Mouse (Mus musculus): ENCODE data around the gene Afap1. TPM values are rescaled to one million over a fixed set of nuclear protein-coding genes. Genes with fewer than 3 reads are reported as not detected.
A peak's percentile ranks its signal among the peaks of the same experiment; 100 is the strongest.

Afap1 gene
- polyA plus RNA-seq, 1 experiment from 2014 or later = 25.6 TPM

DNA sequence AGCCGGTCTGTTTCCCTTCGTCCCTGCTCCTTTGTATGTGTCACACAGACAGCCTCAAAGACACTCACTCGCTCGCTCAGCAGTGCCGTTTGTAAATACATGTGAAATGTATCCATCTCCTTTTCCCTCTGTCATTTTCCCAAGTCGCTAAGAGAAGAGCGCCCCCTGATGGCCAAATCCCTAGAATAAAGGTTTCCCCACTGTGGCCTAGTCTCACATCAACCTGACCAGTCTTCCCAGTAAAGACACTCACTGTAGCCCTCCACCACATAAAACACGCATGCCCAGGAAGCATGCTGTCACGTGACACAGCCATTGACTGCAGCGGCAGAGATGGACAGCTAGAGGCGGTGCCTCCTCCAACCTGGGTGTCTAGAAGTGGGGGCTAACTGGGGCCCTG lies 8.9 kb upstream of the Afap1 start:
- H3K9me3 ChIP-seq = no peaks in the 10 kb centered on the region
- no peaks in the 10 kb centered on the region for H3K4me1 ChIP-seq
- 39% methylated on average over 11 of the region's 11 CpGs for WGBS
- no peak overlapping the region for H3K4me3 ChIP-seq
- H3K4me2 ChIP-seq (replicated peaks) = no peak overlapping the region
- H3K36me3 ChIP-seq = no peaks in the 10 kb centered on the region
- H3K9ac ChIP-seq = no peak overlapping the region
- ATAC-seq (ENCODE audit: insufficient number of reproducible peaks, insufficient read depth, low FRiP score, low TSS enrichment) = no peak
- no peaks in the 10 kb centered on the region for H3K27me3 ChIP-seq
- no peak overlapping the region for H3K27ac ChIP-seq

- Histone ChIP-seq H3K27me3 (no peaks in the 10 kb centered on the region), H3K4me3 (no peak overlapping the region), H3K9me3 (no peaks in the 10 kb centered on the region), H3K4me1 (no peaks in the 10 kb centered on the region), H3K36me3 (no peaks in the 10 kb centered on the region), H3K9ac (no peak overlapping the region), H3K27ac (no peak overlapping the region), H3K4me2 (replicated peaks) (no peak overlapping the region)
- no peak for ATAC-seq (ENCODE audit: insufficient number of reproducible peaks, insufficient read depth, low FRiP score, low TSS enrichment)
- 81% methylated on average over 5 of the region's 5 CpGs for WGBS
Observed at GRCm38 (mm10) chr5:35884689-35885088, 8.4 kb upstream of the Afap1 start.

DNA sequence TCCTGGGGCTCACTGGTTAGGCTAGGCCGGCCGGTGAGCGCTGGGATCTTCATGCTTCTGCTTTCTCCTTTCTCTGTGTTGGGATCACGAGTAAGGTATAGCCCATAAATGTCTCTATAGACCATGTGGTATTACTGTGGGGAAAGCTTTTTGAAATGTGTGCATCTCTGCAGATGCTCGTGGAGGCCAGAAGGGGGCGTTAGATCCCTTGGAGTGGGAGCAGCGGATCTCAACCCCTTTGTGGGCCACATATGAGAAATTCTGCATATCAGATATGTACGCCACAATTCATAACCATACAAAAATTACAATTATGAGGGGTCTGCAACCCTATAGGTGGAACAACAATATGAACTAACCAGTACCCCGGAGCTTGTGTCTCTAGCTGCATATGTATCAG lies 4.2 kb upstream of the Afap1 start:
- ATAC-seq (ENCODE audit: insufficient number of reproducible peaks, insufficient read depth, low FRiP score, low TSS enrichment) = no peak

GRCm38 (mm10) chr5:35889641-35890040 lies 3.5 kb upstream of the Afap1 start:
- no peak overlapping the region for H3K4me2 ChIP-seq (replicated peaks)
- H3K36me3 ChIP-seq = no peaks in the 10 kb centered on the region
- no peak overlapping the region for H3K9ac ChIP-seq
- no peak overlapping the region for H3K4me3 ChIP-seq
- H3K4me1 ChIP-seq = peaks cover 3% of the 10 kb centered on the region; the same call in 1 of the 2 replicates
- no peak overlapping the region for H3K27ac ChIP-seq
- H3K9me3 ChIP-seq = no peaks in the 10 kb centered on the region
- no peaks in the 10 kb centered on the region for H3K27me3 ChIP-seq
- ATAC-seq (ENCODE audit: insufficient number of reproducible peaks, insufficient read depth, low FRiP score, low TSS enrichment) = no peak
- 41% methylated on average over 2 of the region's 2 CpGs for WGBS

More for the DNA sequence above, 4.2 kb upstream of the Afap1 start:
- H3K9ac ChIP-seq = no peak overlapping the region
- no peak overlapping the region for H3K4me2 ChIP-seq (replicated peaks)
- no peak overlapping the region for H3K27ac ChIP-seq
- no peak overlapping the region for H3K4me3 ChIP-seq
- no peaks in the 10 kb centered on the region for H3K9me3 ChIP-seq
- WGBS = 51% methylated on average over 9 of the region's 9 CpGs
- no peaks in the 10 kb centered on the region for H3K36me3 ChIP-seq
- H3K27me3 ChIP-seq = no peaks in the 10 kb centered on the region
- no peaks in the 10 kb centered on the region for H3K4me1 ChIP-seq

DNA sequence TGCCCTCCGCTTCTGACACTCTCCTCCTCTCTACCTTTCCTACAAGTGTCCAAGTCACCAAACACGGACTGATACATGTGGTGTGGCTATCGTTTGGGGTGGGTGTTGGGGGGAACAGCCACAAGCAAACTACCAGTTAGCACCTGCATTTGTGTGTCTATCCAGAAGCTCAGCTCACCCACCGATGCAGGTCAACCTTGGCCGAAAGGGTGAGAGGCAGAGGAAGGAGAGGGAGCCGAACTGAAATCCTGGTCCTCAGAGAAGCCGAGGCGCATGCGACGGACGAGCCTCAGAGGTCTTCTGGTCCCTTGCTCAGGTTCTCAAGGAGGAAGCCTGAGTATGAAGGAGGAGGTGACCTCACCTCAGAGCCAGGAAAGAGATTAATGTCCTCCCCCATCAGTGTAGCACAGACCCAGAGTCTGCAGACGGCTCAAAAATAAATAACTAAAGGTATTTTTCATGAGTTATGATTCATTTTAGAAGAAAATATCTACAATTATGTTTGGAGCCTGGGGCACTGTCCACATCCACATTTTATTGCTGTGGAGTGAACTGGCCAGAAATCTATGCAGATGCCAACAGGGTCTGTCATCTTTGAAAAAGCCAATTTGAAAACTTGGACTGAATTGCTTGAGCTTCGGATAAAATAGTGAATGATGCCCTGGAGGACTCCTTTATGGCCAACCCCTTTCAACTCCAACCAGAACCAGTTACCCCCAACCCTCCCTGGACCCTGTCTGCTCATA lies 2.0 kb upstream of the Afap1 start:
- WGBS = 93% methylated on average over 13 of the region's 13 CpGs
- Histone ChIP-seq H3K4me1 (peaks cover 8% of the 10 kb centered on the region), H3K27me3 (no peaks in the 10 kb centered on the region), H3K4me3 (no peak overlapping the region), H3K27ac (no peak overlapping the region), H3K36me3 (no peaks in the 10 kb centered on the region), H3K4me2 (replicated peaks) (no peak overlapping the region), H3K9me3 (no peaks in the 10 kb centered on the region), H3K9ac (no peak overlapping the region)
- ATAC-seq (ENCODE audit: insufficient number of reproducible peaks, insufficient read depth, low FRiP score, low TSS enrichment) = no peak

DNA sequence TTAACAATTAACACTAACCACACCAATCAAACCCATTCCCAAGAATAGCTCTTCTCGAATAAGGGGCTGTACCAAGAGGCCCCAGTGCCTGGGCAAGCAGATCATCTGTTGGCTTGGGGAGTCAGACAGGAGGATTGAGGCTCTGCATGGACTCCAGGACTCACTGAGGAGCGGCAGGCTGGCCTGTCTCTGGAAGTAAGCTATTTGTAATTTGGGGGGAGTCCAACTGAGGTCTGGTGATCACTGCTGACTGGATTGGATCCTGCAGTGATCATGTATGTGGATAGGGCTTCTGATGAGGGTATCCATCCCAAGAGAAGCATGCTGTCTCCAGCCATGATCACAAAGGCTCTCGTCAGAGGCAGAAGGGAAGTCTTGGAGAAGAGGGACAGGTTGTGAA lies 756 bp upstream of the Afap1 start:
- WGBS = 85% methylated on average over 3 of the region's 3 CpGs
- Histone ChIP-seq H3K4me1 (peaks cover 14% of the 10 kb centered on the region), H3K4me2 (replicated peaks) (peak overlapping the region; percentile 89; the same call in 1 of the 2 replicates), H3K9ac (no peak overlapping the region), H3K27ac (no peak overlapping the region), H3K9me3 (no peaks in the 10 kb centered on the region), H3K27me3 (no peaks in the 10 kb centered on the region), H3K36me3 (no peaks in the 10 kb centered on the region), H3K4me3 (no peak overlapping the region; the same call in 1 of the 2 replicates)
- no peak for ATAC-seq (ENCODE audit: insufficient number of reproducible peaks, insufficient read depth, low FRiP score, low TSS enrichment)

DNA sequence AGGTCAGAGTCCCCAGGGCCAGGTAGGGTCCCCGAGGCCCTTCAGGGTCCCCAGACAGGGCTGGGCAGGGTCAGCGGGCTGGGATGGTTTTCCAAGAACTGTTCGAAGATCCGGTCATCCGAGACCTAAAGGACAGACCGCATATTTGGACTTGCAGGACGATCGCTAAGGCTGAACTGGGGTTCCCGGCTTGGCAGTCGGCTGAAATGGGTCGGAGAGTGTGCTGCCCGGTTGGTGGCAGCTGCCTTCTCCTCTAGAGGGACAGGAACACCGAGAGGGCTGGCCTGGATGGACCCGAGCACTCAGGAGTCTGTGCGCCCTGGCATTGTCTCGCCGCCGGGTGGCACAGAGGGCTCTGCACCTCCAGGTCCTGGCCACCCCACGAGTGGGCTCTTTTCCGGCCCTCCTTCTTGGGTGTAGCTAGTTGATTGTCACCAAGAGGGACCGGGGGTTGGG lies 714 bp downstream of the Afap1 start:
- H3K36me3 ChIP-seq = no peaks in the 10 kb centered on the region
- peak overlapping the region; percentile 58; the same call in 1 of the 2 replicates for H3K27ac ChIP-seq
- peak overlapping the region; percentile 87 for H3K9ac ChIP-seq
- peak overlapping the region; percentile 89 for H3K4me2 ChIP-seq (replicated peaks)
- 2% methylated on average over 21 of the region's 21 CpGs for WGBS
- no peaks in the 10 kb centered on the region for H3K27me3 ChIP-seq
- H3K4me1 ChIP-seq = peaks cover 14% of the 10 kb centered on the region
- ATAC-seq (ENCODE audit: insufficient number of reproducible peaks, insufficient read depth, low FRiP score, low TSS enrichment) = no peak
- peak overlapping the region; percentile 56 for H3K4me3 ChIP-seq
- H3K9me3 ChIP-seq = no peaks in the 10 kb centered on the region

- no peaks in the 10 kb centered on the region for H3K27me3 ChIP-seq
- peak overlapping the region; percentile 87 for H3K9ac ChIP-seq
- peak overlapping the region; percentile 25; the same call in 1 of the 2 replicates for H3K27ac ChIP-seq
- peak overlapping the region; percentile 89 for H3K4me2 ChIP-seq (replicated peaks)
- WGBS = 5% methylated on average over 30 of the region's 30 CpGs
- H3K4me3 ChIP-seq = peak overlapping the region; percentile 56
- ATAC-seq (ENCODE audit: insufficient number of reproducible peaks, insufficient read depth, low FRiP score, low TSS enrichment) = no peak
- no peaks in the 10 kb centered on the region for H3K36me3 ChIP-seq
- peaks cover 14% of the 10 kb centered on the region for H3K4me1 ChIP-seq
- H3K9me3 ChIP-seq = no peaks in the 10 kb centered on the region
Observed at GRCm38 (mm10) chr5:35894295-35895047, 1.4 kb downstream of the Afap1 start.

DNA sequence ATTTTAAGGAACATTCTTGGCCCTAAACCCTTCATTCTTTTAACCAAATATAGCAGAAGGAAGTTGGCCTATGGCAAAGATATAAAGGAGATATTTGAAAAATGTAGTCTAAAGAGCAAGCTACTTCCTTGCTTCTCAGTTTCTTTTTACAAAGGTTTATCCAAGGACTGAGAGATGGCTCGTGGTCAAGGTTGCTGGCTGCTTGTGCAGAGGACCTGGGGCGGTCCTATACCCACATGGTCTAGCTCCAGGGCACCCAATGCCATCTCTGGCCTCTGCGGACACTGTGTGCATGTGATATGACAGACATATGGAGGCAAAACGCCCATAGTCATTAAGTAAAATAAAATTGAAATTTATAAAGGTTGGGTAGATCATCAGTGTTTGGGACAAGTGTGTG lies 2.8 kb downstream of the Afap1 start:
- Histone ChIP-seq H3K9ac (no peak overlapping the region), H3K36me3 (no peaks in the 10 kb centered on the region), H3K27ac (no peak overlapping the region), H3K27me3 (no peaks in the 10 kb centered on the region), H3K9me3 (no peaks in the 10 kb centered on the region), H3K4me3 (no peak overlapping the region), H3K4me1 (peaks cover 26% of the 10 kb centered on the region), H3K4me2 (replicated peaks) (no peak overlapping the region)
- WGBS = 96% methylated on average over 4 of the region's 4 CpGs
- no peak for ATAC-seq (ENCODE audit: insufficient number of reproducible peaks, insufficient read depth, low FRiP score, low TSS enrichment)

DNA sequence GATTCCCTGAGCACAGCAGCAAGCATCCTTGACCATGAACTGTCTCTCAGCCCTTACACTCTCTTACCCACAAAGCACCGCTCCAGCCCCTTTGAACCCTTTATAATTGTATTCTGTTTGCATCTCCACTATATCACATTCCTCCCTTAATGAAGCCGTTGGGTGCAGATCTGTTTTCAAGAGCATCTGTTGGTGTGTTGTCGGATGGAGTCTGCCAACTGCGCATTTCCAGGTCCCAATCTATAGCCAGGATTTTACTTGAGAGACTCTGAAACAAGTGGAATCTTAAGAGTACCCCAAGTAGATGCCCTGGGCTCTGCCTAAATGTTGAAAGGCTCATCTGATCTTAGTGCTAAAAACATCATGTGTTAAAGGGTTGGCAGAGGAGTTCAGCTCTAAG lies 3.4 kb downstream of the Afap1 start:
- ATAC-seq (ENCODE audit: insufficient number of reproducible peaks, insufficient read depth, low FRiP score, low TSS enrichment) = no peak
- WGBS = 89% methylated on average over 4 of the region's 4 CpGs
- no peak overlapping the region for H3K4me3 ChIP-seq
- H3K36me3 ChIP-seq = no peaks in the 10 kb centered on the region
- no peak overlapping the region for H3K27ac ChIP-seq
- peaks cover 32% of the 10 kb centered on the region for H3K4me1 ChIP-seq
- H3K9ac ChIP-seq = no peak overlapping the region
- no peaks in the 10 kb centered on the region for H3K9me3 ChIP-seq
- no peaks in the 10 kb centered on the region for H3K27me3 ChIP-seq
- no peak overlapping the region for H3K4me2 ChIP-seq (replicated peaks)

DNA sequence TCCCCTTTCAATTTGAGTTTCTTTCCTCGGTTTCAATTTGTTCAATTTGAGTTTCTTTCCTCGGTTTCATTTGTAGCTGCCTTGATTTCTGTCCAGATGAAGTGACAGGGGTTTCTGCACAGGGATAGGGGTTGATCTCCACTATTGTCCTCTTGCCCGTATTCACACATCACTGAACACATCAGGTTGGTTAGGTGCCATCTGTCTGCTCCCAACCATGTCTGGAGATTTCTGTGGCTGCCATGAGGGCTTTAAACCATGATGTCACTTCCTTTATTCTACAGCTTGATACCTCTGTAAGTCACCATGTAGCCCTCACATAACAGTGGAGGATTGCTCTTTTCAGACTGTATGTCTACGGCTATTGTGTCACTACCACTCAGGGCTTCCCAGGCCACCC lies 4.0 kb downstream of the Afap1 start:
- Histone ChIP-seq H3K27ac (no peak overlapping the region), H3K36me3 (no peaks in the 10 kb centered on the region), H3K4me3 (no peak overlapping the region), H3K27me3 (no peaks in the 10 kb centered on the region), H3K9ac (no peak overlapping the region), H3K4me1 (peaks cover 32% of the 10 kb centered on the region), H3K4me2 (replicated peaks) (no peak overlapping the region), H3K9me3 (no peaks in the 10 kb centered on the region)
- ATAC-seq (ENCODE audit: insufficient number of reproducible peaks, insufficient read depth, low FRiP score, low TSS enrichment) = no peak
- 87% methylated on average over 4 of the region's 4 CpGs for WGBS

GRCm38 (mm10) chr5:35898114-35898513 lies 5.0 kb downstream of the Afap1 start:
- no peak overlapping the region for H3K27ac ChIP-seq
- no peaks in the 10 kb centered on the region for H3K27me3 ChIP-seq
- H3K4me1 ChIP-seq = peaks cover 32% of the 10 kb centered on the region
- no peaks in the 10 kb centered on the region for H3K9me3 ChIP-seq
- WGBS = 38% methylated on average over 4 of the region's 4 CpGs
- H3K9ac ChIP-seq = no peak overlapping the region
- H3K36me3 ChIP-seq = no peaks in the 10 kb centered on the region
- no peak overlapping the region for H3K4me2 ChIP-seq (replicated peaks)
- ATAC-seq (ENCODE audit: insufficient number of reproducible peaks, insufficient read depth, low FRiP score, low TSS enrichment) = no peak
- H3K4me3 ChIP-seq = no peak overlapping the region

Data from embryonic facial prominence, embryonic 12.5 days (tissue).